Mouse (Mus musculus): Measurements from ENCODE around the gene Hs1bp3. TPM values are rescaled to one million over a fixed set of nuclear protein-coding genes. Genes with fewer than 3 reads are reported as not detected.

Gene Hs1bp3
- polyA plus RNA-seq, 1 experiment = 3.2 TPM

- H3K4me1 ChIP-seq (ENCODE audit: control insufficient read depth, insufficient read depth, low read length) = no peaks in the 10 kb centered on the region; the same call in 1 of the 2 replicates
- H3K27ac ChIP-seq (ENCODE audit: control insufficient read depth, insufficient read depth, low read depth, low read length, poor library complexity) = no peak overlapping the region
- no peak overlapping the region for H3K4me3 ChIP-seq (replicated peaks; ENCODE audit: control insufficient read depth, low read depth, low read length)
- no peak for TF ChIP-seq POLR2A (IDR thresholded peaks at IDR 0.05; ENCODE audit: borderline replicate concordance, control insufficient read depth, low read depth, low read length)
- no peak for TF ChIP-seq CTCF (IDR thresholded peaks at IDR 0.05; ENCODE audit: control insufficient read depth, insufficient read depth, low read length)
- 87% methylated on average over 13 of the region's 13 CpGs for WGBS
Measured at GRCm38 (mm10) chr12:8325245-8325942, 12.2 kb downstream of the Hs1bp3 start.

DNA sequence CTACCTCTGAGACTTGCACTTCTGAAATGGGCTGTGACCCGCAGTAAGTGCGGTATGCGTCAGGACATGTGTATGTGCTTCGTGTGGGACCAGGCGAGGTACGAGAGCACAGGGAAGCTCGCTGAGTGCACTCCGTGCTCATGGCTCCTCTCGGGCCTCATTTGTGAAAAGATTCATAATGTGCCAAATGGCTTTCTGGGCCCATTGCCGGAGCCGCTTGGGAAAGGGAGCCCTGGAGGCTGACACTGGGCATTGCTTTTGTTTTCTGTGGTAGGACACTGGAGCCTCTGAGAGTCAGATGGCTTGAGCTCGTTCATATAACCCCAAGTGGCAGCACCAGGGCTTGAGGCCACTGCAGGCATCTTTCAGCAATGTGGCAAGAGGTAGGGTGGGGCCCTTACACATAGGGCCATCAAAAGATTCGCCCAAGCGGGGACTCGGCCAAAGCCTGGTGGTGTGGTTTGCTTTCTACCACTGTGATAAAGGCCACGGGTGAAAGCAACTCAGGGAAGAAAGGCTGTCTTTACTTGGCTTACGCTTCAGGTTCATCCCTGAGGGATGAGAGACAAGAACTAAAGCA, 12.8 kb downstream of the Hs1bp3 start:
- Histone ChIP-seq H3K27ac (ENCODE audit: control insufficient read depth, insufficient read depth, low read depth, low read length, poor library complexity) (no peak overlapping the region), H3K4me1 (ENCODE audit: control insufficient read depth, insufficient read depth, low read length) (no peaks in the 10 kb centered on the region; the same call in 1 of the 2 replicates), H3K4me3 (replicated peaks; ENCODE audit: control insufficient read depth, low read depth, low read length) (no peak overlapping the region)
- WGBS = 86% methylated on average over 17 of the region's 17 CpGs
- no peak for TF ChIP-seq CTCF (IDR thresholded peaks at IDR 0.05; ENCODE audit: control insufficient read depth, insufficient read depth, low read length)
- no peak for TF ChIP-seq POLR2A (IDR thresholded peaks at IDR 0.05; ENCODE audit: borderline replicate concordance, control insufficient read depth, low read depth, low read length)

- peak; percentile 93 for TF ChIP-seq CTCF (IDR thresholded peaks at IDR 0.05; ENCODE audit: control insufficient read depth, insufficient read depth, low read length)
- TF ChIP-seq POLR2A (IDR thresholded peaks at IDR 0.05; ENCODE audit: borderline replicate concordance, control insufficient read depth, low read depth, low read length) = no peak
- no peak overlapping the region for H3K27ac ChIP-seq (ENCODE audit: control insufficient read depth, insufficient read depth, low read depth, low read length, poor library complexity)
- no peak overlapping the region for H3K4me3 ChIP-seq (replicated peaks; ENCODE audit: control insufficient read depth, low read depth, low read length)
- no peaks in the 10 kb centered on the region; the same call in 1 of the 2 replicates for H3K4me1 ChIP-seq (ENCODE audit: control insufficient read depth, insufficient read depth, low read length)
- WGBS = 34% methylated on average over 17 of the region's 17 CpGs
Measured at GRCm38 (mm10) chr12:8326825-8327674, 13.8 kb downstream of the Hs1bp3 start.

DNA sequence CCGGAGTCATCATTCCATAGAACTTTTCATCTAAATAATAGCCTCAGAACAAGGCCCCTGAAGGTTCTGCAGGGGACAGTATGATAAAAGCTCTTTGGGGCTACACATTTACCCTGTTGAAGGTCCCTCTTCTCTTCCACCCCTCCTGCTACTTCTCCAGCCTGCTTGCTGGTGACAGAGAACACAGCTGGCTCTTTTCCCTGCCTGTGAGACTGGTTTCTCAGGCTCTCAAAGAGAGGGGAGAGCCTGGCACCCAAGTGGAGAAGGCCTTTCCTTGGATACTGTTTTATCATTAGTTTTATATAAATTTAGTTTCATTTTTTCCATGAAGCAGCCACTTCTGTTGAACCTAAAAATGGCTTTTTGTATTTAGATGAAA, 14.4 kb downstream of the Hs1bp3 start:
- Histone ChIP-seq H3K27ac (ENCODE audit: control insufficient read depth, insufficient read depth, low read depth, low read length, poor library complexity) (no peak overlapping the region), H3K4me3 (replicated peaks; ENCODE audit: control insufficient read depth, low read depth, low read length) (no peak overlapping the region), H3K4me1 (ENCODE audit: control insufficient read depth, insufficient read depth, low read length) (no peaks in the 10 kb centered on the region; the same call in 1 of the 2 replicates)
- 83% methylated on average over 1 of the region's 1 CpGs for WGBS
- TF ChIP-seq CTCF (IDR thresholded peaks at IDR 0.05; ENCODE audit: control insufficient read depth, insufficient read depth, low read length) = no peak
- no peak for TF ChIP-seq POLR2A (IDR thresholded peaks at IDR 0.05; ENCODE audit: borderline replicate concordance, control insufficient read depth, low read depth, low read length)

GRCm38 (mm10) chr12:8329236-8329635, 16.0 kb downstream of the Hs1bp3 start:
- Histone ChIP-seq H3K4me3 (replicated peaks; ENCODE audit: control insufficient read depth, low read depth, low read length) (no peak overlapping the region), H3K4me1 (ENCODE audit: control insufficient read depth, insufficient read depth, low read length) (no peaks in the 10 kb centered on the region; the same call in 1 of the 2 replicates), H3K27ac (ENCODE audit: control insufficient read depth, insufficient read depth, low read depth, low read length, poor library complexity) (no peak overlapping the region)
- WGBS = 88% methylated on average over 7 of the region's 7 CpGs
- no peak; the same call in 1 of the 2 replicates for TF ChIP-seq CTCF (IDR thresholded peaks at IDR 0.05; ENCODE audit: control insufficient read depth, insufficient read depth, low read length)

- H3K4me1 ChIP-seq (ENCODE audit: control insufficient read depth, insufficient read depth, low read length) = peaks cover 2% of the 10 kb centered on the region; the same call in 1 of the 2 replicates
- 85% methylated on average over 14 of the region's 14 CpGs for WGBS
- no peak overlapping the region for H3K27ac ChIP-seq (ENCODE audit: control insufficient read depth, insufficient read depth, low read depth, low read length, poor library complexity)
- TF ChIP-seq CTCF (IDR thresholded peaks at IDR 0.05; ENCODE audit: control insufficient read depth, insufficient read depth, low read length) = no peak
- no peak for TF ChIP-seq POLR2A (IDR thresholded peaks at IDR 0.05; ENCODE audit: borderline replicate concordance, control insufficient read depth, low read depth, low read length)
- no peak overlapping the region for H3K4me3 ChIP-seq (replicated peaks; ENCODE audit: control insufficient read depth, low read depth, low read length)
Measured at GRCm38 (mm10) chr12:8331489-8332173, 18.4 kb downstream of the Hs1bp3 start.

- Histone ChIP-seq H3K4me3 (replicated peaks; ENCODE audit: control insufficient read depth, low read depth, low read length) (no peak overlapping the region), H3K4me1 (ENCODE audit: control insufficient read depth, insufficient read depth, low read length) (peaks cover 2% of the 10 kb centered on the region; the same call in 1 of the 2 replicates), H3K27ac (ENCODE audit: control insufficient read depth, insufficient read depth, low read depth, low read length, poor library complexity) (no peak overlapping the region)
- 74% methylated on average over 5 of the region's 5 CpGs for WGBS
- TF ChIP-seq CTCF (IDR thresholded peaks at IDR 0.05; ENCODE audit: control insufficient read depth, insufficient read depth, low read length) (no peak), POLR2A (IDR thresholded peaks at IDR 0.05; ENCODE audit: borderline replicate concordance, control insufficient read depth, low read depth, low read length) (no peak)
Measured at GRCm38 (mm10) chr12:8332174-8332542, 18.9 kb downstream of the Hs1bp3 start.
